Mouse (Mus musculus) liver, adult 2 months (tissue): ENCODE data around the gene Sbno1. TPM values are rescaled to one million over a fixed set of nuclear protein-coding genes. Genes with fewer than 3 reads are reported as not detected.

Experiments
- DNase-seq: peaks from one replicate; pipeline ENCODE4 v3.0.0-alpha.2; 2011; ENCODE audit warnings: low read depth, low spot score; ENCODE audit errors: extremely low read depth
- H3K27ac ChIP-seq: fragments of 200-500 bp; replicated peaks from 2 replicates; pipeline ENCODE4 v1.5.1; 2012; ENCODE audit warnings: low read depth, mild to moderate bottlenecking, control low read depth, inconsistent platforms, low read length; ENCODE audit not compliant: insufficient read depth
- H3K27me3 ChIP-seq: fragments of 200-500 bp; 2 replicates; pipeline ENCODE4 v1.6.1; 2012; ENCODE audit warnings: mild to moderate bottlenecking, moderate library complexity, low read length, inconsistent platforms; ENCODE audit not compliant: control insufficient read depth, insufficient read depth
- H3K36me3 ChIP-seq: fragments of 200-500 bp; 2 replicates; pipeline ENCODE4 v1.6.1; 2012; ENCODE audit warnings: low read length, inconsistent platforms; ENCODE audit not compliant: control insufficient read depth, insufficient read depth
- H3K4me1 ChIP-seq: fragments of 200-500 bp; 2 replicates; pipeline ENCODE4 v1.6.1; 2011; ENCODE audit warnings: low read length; ENCODE audit not compliant: control insufficient read depth, insufficient read depth
- H3K4me3 ChIP-seq: fragments of 200-500 bp; 2 replicates; pipeline ENCODE4 v1.5.1; 2011; ENCODE audit warnings: low read depth, mild to moderate bottlenecking, control low read depth, low read length, moderate library complexity; ENCODE audit not compliant: insufficient read depth
- H3K79me2 ChIP-seq: fragments of 200-500 bp; 2 replicates; pipeline ENCODE4 v1.6.1; 2012; ENCODE audit warnings: inconsistent platforms, mild to moderate bottlenecking, low read length, moderate library complexity; ENCODE audit not compliant: control insufficient read depth, insufficient read depth
- H3K9ac ChIP-seq: fragments of 200-500 bp; 2 replicates; pipeline ENCODE4 v1.6.1; 2012; ENCODE audit warnings: low read depth, mild to moderate bottlenecking, control low read depth, inconsistent platforms, low read length
- CTCF ChIP-seq: fragments of 200-500 bp; IDR thresholded peaks from 2 replicates; pipeline ENCODE4 v1.5.1; 2011; ENCODE audit warnings: low read depth, low read length, control low read depth
- POLR2A ChIP-seq: fragments of 200-500 bp; IDR thresholded peaks from 2 replicates; pipeline ENCODE4 v1.6.1; 2011; ENCODE audit warnings: low read length, control low read depth; ENCODE audit not compliant: insufficient read depth; ENCODE audit errors: extremely low read depth
- WGBS: fragments of 180-500 bp; shearing (Covaris S2); methylation state at CpG from one replicate; pipeline ENCODE4 v1.1.7; 2018; 5-methylcytosine and 5-hydroxymethylcytosine counted together
- polyA plus RNA-seq: library from polyadenylated mRNA; depleted of rRNA; stranded (reverse); fragments of >200 nt; gene quantifications from 2 replicates; pipeline ENCODE4 v1.2.3, GENCODE M21; 2012
- total RNA-seq: library from RNA; depleted of rRNA; stranded (reverse); fragments of >200 nt; gene quantifications from 2 replicates; pipeline ENCODE4 v1.2.3, GENCODE M21; 2014

Gene Sbno1
- total and polyA plus RNA-seq, 2 experiments = 7.2 to 33.1 TPM

DNA sequence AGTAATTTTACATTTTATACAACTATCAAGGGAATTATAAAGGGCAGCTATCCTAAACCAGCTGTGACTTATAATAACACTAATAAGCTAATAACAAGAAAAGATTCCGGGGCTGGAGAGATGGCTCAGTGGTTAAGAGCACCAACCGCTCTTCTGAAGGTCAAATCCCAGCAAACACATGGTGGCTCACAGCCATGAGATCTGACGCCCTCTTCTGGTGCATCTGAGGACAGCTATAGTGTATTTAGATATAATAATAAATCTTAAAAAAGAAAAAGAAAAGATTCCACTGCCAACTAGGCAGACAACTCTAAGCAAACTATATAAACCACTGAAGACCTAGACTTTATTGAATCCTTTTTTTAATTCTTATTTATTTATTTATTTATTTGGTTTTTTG is 15.0 kb downstream of the Sbno1 start:
- 57% methylated on average over 3 of the region's 3 CpGs for WGBS
- H3K27ac ChIP-seq = no peak overlapping the region
- H3K36me3 ChIP-seq = peaks cover 52% of the 10 kb centered on the region
- H3K4me1 ChIP-seq = no peaks in the 10 kb centered on the region
- peak; percentile 17; the same call in 1 of the 2 replicates for TF ChIP-seq CTCF
- TF ChIP-seq POLR2A = no peak
- H3K79me2 ChIP-seq = no peaks in the 10 kb centered on the region
- DNase-seq = no peak
- no peak overlapping the region for H3K9ac ChIP-seq
- H3K4me3 ChIP-seq = no peak overlapping the region
- no peaks in the 10 kb centered on the region for H3K27me3 ChIP-seq

GRCm38 (mm10) chr5:124393726-124394125 is 32.1 kb downstream of the Sbno1 start:
- 85% methylated on average over 7 of the region's 7 CpGs for WGBS
- no peak overlapping the region for H3K27ac ChIP-seq
- peaks cover 75% of the 10 kb centered on the region for H3K36me3 ChIP-seq

GRCm38 (mm10) chr5:124392412-124392811 is 33.4 kb downstream of the Sbno1 start:
- no peak overlapping the region for H3K4me3 ChIP-seq
- H3K9ac ChIP-seq = no peak overlapping the region
- H3K79me2 ChIP-seq = no peaks in the 10 kb centered on the region
- H3K4me1 ChIP-seq = no peaks in the 10 kb centered on the region
- TF ChIP-seq POLR2A = no peak
- TF ChIP-seq CTCF = no peak
- DNase-seq = no peak
- peaks cover 77% of the 10 kb centered on the region for H3K36me3 ChIP-seq
- H3K27ac ChIP-seq = no peak overlapping the region
- 97% methylated on average over 4 of the region's 4 CpGs for WGBS
- no peaks in the 10 kb centered on the region for H3K27me3 ChIP-seq

More at GRCm38 (mm10) chr5:124393726-124394125, 32.1 kb downstream of the Sbno1 start:
- no peak overlapping the region for H3K9ac ChIP-seq
- H3K4me3 ChIP-seq = no peak overlapping the region
- no peak for TF ChIP-seq POLR2A
- TF ChIP-seq CTCF = no peak
- no peaks in the 10 kb centered on the region for H3K79me2 ChIP-seq
- H3K4me1 ChIP-seq = no peaks in the 10 kb centered on the region
- no peak for DNase-seq
- no peaks in the 10 kb centered on the region for H3K27me3 ChIP-seq

DNA sequence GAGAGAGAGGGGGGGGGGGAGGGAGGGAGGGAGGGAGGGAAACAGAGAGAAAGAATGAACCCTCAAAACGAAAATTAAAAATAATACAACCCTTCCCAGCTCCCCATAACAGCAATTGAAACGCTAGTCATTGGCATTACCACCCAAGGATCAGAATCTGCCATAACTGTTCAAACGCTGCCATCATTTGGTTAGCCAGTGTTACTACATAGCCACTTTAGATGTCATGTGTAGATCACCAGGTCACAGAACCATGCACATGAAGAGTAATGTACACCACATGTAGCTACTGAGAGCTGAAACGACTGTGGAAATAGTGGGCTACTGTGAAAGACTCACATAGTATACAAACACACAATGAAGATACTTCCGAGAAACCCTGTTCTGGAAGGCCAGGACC is 37.9 kb downstream of the Sbno1 start:
- no peak overlapping the region for H3K27ac ChIP-seq
- H3K79me2 ChIP-seq = no peaks in the 10 kb centered on the region
- no peak for DNase-seq
- WGBS = 80% methylated on average over 5 of the region's 5 CpGs
- peaks cover 77% of the 10 kb centered on the region for H3K36me3 ChIP-seq
- H3K4me3 ChIP-seq = no peak overlapping the region
- H3K4me1 ChIP-seq = no peaks in the 10 kb centered on the region
- TF ChIP-seq CTCF = no peak
- no peak for TF ChIP-seq POLR2A
- H3K9ac ChIP-seq = no peak overlapping the region
- H3K27me3 ChIP-seq = no peaks in the 10 kb centered on the region

DNA sequence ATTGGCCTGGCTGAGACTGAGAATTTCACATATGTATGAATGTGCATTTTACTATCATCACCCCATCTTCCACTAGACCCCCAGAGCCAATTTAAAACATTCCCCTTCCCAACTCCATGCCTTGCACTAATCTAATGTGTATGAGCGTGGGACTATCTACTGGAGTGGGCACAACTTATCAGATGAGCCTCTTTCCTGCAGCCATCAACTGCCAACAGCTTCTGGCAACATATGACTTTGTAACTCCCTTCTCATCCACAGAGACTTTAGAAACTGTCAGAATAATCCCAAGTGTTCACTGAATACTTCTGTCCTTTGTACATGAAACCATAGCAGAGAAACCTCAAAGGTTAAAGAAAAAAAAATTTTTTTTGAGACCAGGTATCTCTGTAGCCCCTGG is 45.7 kb downstream of the Sbno1 start:
- no peaks in the 10 kb centered on the region for H3K27me3 ChIP-seq
- H3K79me2 ChIP-seq = no peaks in the 10 kb centered on the region
- 94% methylated on average over 1 of the region's 1 CpGs for WGBS
- no peak for TF ChIP-seq CTCF
- TF ChIP-seq POLR2A = no peak
- no peak overlapping the region for H3K4me3 ChIP-seq
- peaks cover 67% of the 10 kb centered on the region for H3K36me3 ChIP-seq
- H3K27ac ChIP-seq = no peak overlapping the region
- DNase-seq = no peak
- peaks cover 8% of the 10 kb centered on the region for H3K4me1 ChIP-seq
- no peak overlapping the region for H3K9ac ChIP-seq

- H3K27ac ChIP-seq = peak overlapping the region; percentile 44
- H3K4me3 ChIP-seq = no peak overlapping the region
- peaks cover 65% of the 10 kb centered on the region for H3K36me3 ChIP-seq
- TF ChIP-seq POLR2A (no peak), CTCF (no peak)
- WGBS = 25% methylated on average over 4 of the region's 4 CpGs
- peak; percentile 63 for DNase-seq
- no peaks in the 10 kb centered on the region for H3K27me3 ChIP-seq
- peaks cover 8% of the 10 kb centered on the region for H3K4me1 ChIP-seq
- no peak overlapping the region for H3K9ac ChIP-seq
- H3K79me2 ChIP-seq = no peaks in the 10 kb centered on the region
Observed at GRCm38 (mm10) chr5:124377149-124377548, 48.7 kb downstream of the Sbno1 start.
